Mouse (Mus musculus) bone marrow macrophage, adult 2 months (primary cell): Measurements from ENCODE around the gene Ppy.

Experiments used
- CTCF ChIP-seq: IDR thresholded peaks from 2 replicates; pipeline ENCODE4 v1.5.1; 2012; ENCODE audit warnings: low read depth, mild to moderate bottlenecking, low read length, moderate library complexity
- POLR2A ChIP-seq: IDR thresholded peaks from 2 replicates; pipeline ENCODE4 v1.6.1; 2012; ENCODE audit warnings: mild to moderate bottlenecking, low read depth, low read length, borderline replicate concordance

GRCm38 (mm10) chr11:102073722-102074121, 27.4 kb downstream of the Ppy start:
- TF ChIP-seq CTCF (no peak), POLR2A (no peak)
